Mouse (Mus musculus): ENCODE results near the gene Gm8246. TPM values are rescaled to one million over a fixed set of nuclear protein-coding genes. Genes with fewer than 3 reads are reported as not detected.
"Not testable (repeated sequence)": the region's sequence is repeated elsewhere in the genome, so short reads cannot be mapped to it uniquely, and the experiment has no call there.

The Gm8246 gene
- not detected for total RNA-seq (2021)
- long read RNA-seq, experiment 1: 0 reads
- long read RNA-seq, experiment 2: 0 reads

DNA sequence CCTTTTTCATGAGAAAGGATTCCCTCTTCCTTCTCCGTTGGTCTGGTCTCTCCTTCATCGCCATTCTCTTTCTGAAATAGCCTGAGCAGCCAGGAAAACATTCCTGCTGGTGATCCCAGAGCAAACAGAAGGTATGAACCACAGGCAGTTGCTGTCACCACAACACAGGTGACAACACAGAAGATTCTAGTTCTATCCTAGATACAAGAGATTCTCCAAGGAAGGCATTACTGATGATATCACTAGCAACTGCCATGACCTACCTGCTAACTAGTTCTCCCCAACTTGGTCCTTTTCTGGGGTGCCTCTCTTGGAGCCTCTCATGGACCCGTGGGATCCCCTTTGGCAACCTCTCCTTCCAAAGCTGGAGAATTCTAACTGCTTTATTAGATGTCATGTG, at the start of gene Gm8246:
Gm8246 (minus strand) TSS at position 101 of the 400 bp plus-strand sequence.
- intact Hi-C loops (cut with DNase I); H3K27ac ChIP-seq; H3K4me3 ChIP-seq; DNase-seq: not testable (repeated sequence)

- H3K27ac ChIP-seq; H3K4me3 ChIP-seq; DNase-seq; intact Hi-C loops (cut with DNase I): not testable (repeated sequence)
Measured at GRCm38 (mm10) chr14:5501374-5501773, 23.7 kb upstream of the Gm8246 start, which contains the start of gene Gm3488. Gm3488 (plus strand) TSS chr14:5501674.

DNA sequence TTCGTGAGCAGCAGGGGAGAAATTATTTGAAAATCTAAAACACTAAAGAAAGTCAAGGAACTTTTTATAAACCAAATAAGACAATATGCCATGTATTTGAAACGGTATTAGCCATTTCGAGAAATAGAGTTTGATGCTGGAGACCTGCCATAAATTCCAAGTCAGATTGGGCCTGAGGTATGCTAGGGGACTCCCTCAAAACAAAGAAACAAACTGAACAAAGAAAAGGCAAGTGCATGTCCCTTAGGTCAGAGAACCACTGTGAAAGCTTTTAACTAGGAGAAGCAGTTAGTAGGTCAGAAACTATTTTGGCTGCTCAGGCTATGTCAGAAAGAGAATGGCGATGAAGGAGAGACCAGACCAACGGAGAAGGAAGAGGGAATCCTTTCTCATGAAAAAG, 6.3 kb upstream of the Gm8246 start, which contains the start of gene Gm3187:
Gm3187 (plus strand) TSS at position 301 of the 400 bp plus-strand sequence.
- H3K27ac ChIP-seq; intact Hi-C loops (cut with DNase I); DNase-seq; H3K4me3 ChIP-seq: not testable (repeated sequence)

DNA sequence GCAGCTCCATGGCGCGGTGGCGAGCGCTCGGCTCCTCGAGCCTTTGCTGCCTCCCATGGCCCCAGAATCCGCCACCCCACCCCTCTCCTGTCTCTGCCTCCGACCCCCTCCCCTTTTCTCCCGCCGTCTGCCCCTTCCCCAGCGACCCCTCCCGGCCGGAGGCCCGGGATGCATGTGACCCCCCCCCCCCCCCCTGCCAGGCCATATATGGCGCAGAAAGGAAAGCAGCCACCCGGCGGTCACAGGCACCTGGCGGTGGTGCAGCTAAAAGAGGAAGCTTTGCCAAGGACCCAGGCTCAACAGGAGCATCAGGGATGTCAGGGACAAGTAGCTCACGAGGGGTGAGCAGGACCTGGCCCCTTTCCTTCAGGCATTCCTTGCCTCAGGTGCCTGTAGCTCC, 17.2 kb downstream of the Gm8246 start:
- DNase-seq; H3K27ac ChIP-seq; H3K4me3 ChIP-seq; intact Hi-C loops (cut with DNase I): not testable (repeated sequence)

GRCm38 (mm10) chr14:5455367-5455766, 22.3 kb downstream of the Gm8246 start, which contains the start of gene Gm3194:
Gm3194 (minus strand) TSS chr14:5455467.
- intact Hi-C loops (cut with DNase I); H3K27ac ChIP-seq; H3K4me3 ChIP-seq; DNase-seq: not testable (repeated sequence)

Other genes with a start within 250 kb of the Gm8246 start
- not detected for gene Gm3526, start 217.2 kb downstream of the Gm8246 start, total RNA-seq (2021)
- not detected for gene Gm3542, start 142.9 kb downstream of the Gm8246 start, total RNA-seq (2021)
- not detected for gene Gm3500, start 88.8 kb downstream of the Gm8246 start, total RNA-seq (2021)
- gene Gm3194, start 22.4 kb downstream of the Gm8246 start, total RNA-seq (2021): not detected
- gene Gm3187, start 6.4 kb upstream of the Gm8246 start, total RNA-seq (2021): not detected
- under 1 TPM; 0.20 to 0.42 TPM for gene Gm3488, start 23.8 kb upstream of the Gm8246 start, total RNA-seq (2021)
- gene Gm3532, start 60.7 kb upstream of the Gm8246 start, total RNA-seq (2021): not detected
- not detected for gene Gm8265, start 155.2 kb upstream of the Gm8246 start, total RNA-seq (2021)
- gene Gm9603, start 209.6 kb upstream of the Gm8246 start, total RNA-seq (2021): not detected

Data from gastrocnemius, adult 2 months (tissue).